In the genomic region with DNA sequence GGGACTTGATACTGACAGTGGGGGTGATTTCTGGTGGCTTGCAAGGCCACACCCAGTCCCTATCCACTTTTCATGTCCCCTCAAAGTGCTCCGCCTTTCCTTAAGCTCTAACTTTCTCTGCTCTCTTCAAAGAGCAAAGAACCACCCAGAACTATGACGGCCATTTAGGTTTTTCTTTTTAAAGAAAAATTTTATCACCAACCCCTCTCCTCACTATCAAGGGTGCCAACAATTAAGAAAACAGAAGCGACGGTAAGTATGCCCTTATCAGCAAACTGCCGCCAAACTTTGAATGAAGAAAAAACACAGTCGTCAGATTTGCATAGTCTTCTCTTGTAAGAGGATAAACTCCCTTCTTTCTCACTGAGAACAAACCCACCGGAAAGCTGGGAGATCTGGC, we compare ENCODE assay signal across 8 mouse cellular contexts. TPM values are rescaled to one million over a fixed set of nuclear protein-coding genes. Genes with fewer than 3 reads are reported as not detected.
DNase-seq lines count a peak whose midpoint lies in the region; ATAC-seq and TF ChIP-seq lines count a peak whose summit lies in the region.

No protein-coding gene starts in this region.

- WGBS in limb, embryonic 13.5 days: 2% methylated on average over 7 of the region's 7 CpGs
- WGBS in olfactory bulb, adult 2 months: 3% methylated on average over 7 of the region's 7 CpGs

- peak overlapping the region; percentile 84 for H3K4me3 ChIP-seq in testis, adult 2 months (ENCODE audit: control insufficient read depth, low read depth, low read length)
- peak overlapping the region; percentile 72 for H3K4me3 ChIP-seq in embryonic fibroblast, embryonic 13.5 days (ENCODE audit: insufficient read depth, low read length)
- H3K4me3 ChIP-seq in limb, embryonic 13.5 days: peak overlapping the region; percentile 82
- H3K4me3 ChIP-seq in olfactory bulb, adult 2 months (ENCODE audit: insufficient read depth, low read depth, low read length): peak overlapping the region; percentile 80

- H3K9me3 ChIP-seq in limb, embryonic 13.5 days: no peaks in the 10 kb centered on the region

- H3K36me3 ChIP-seq in testis, adult 2 months (ENCODE audit: control insufficient read depth, insufficient read depth, low read length): no peaks in the 10 kb centered on the region
- no peaks in the 10 kb centered on the region for H3K36me3 ChIP-seq in limb, embryonic 13.5 days

- TF ChIP-seq POLR2A in testis, adult 2 months (IDR thresholded peaks at IDR 0.05; ENCODE audit: control insufficient read depth, low read depth, low read length): no peak
- no peak for TF ChIP-seq POLR2A in embryonic fibroblast, embryonic 13.5 days (IDR thresholded peaks at IDR 0.05; ENCODE audit: low read depth, low read length)
- no peak for TF ChIP-seq POLR2A in olfactory bulb, adult 2 months (IDR thresholded peaks at IDR 0.05; ENCODE audit: insufficient read depth, low read depth, low read length)

- peak overlapping the region; percentile 78 for H3K9ac ChIP-seq in limb, embryonic 13.5 days

- H3K27me3 ChIP-seq in testis, adult 2 months (ENCODE audit: control insufficient read depth, insufficient read depth, low read length): no peaks in the 10 kb centered on the region
- H3K27me3 ChIP-seq in limb, embryonic 13.5 days: no peaks in the 10 kb centered on the region

- 0 out of 2 replicates have a peak overlapping the region, but pooled peaks have one; percentile 9 for H3K27ac ChIP-seq in testis, adult 2 months (ENCODE audit: control insufficient read depth, insufficient read depth, low read depth, low read length)
- no peak overlapping the region for H3K27ac ChIP-seq in embryonic fibroblast, embryonic 13.5 days (ENCODE audit: insufficient read depth, low read length)
- no peak overlapping the region for H3K27ac ChIP-seq in limb, embryonic 13.5 days
- H3K27ac ChIP-seq in olfactory bulb, adult 2 months (ENCODE audit: insufficient read depth, low read depth, low read length): no peak overlapping the region

- TF ChIP-seq CTCF in testis, adult 2 months (IDR thresholded peaks at IDR 0.05; ENCODE audit: control insufficient read depth, insufficient read depth, insufficient replicate concordance, low read depth, low read length): no peak
- TF ChIP-seq CTCF in embryonic fibroblast, embryonic 13.5 days (IDR thresholded peaks at IDR 0.05; ENCODE audit: borderline replicate concordance, insufficient read depth, low read length): no peak
- TF ChIP-seq CTCF in olfactory bulb, adult 2 months (IDR thresholded peaks at IDR 0.05; ENCODE audit: insufficient read depth, low read depth, low read length): no peak

- H3K4me2 ChIP-seq in limb, embryonic 13.5 days (replicated peaks): peak overlapping the region; percentile 99

- no peak for DNase-seq in testis, postnatal 14 days (ENCODE audit: low spot score)
- no peak for DNase-seq in ovary, postnatal 14 days (ENCODE audit: low spot score)
- no peak for DNase-seq in thymus, adult 18-20 months
- no peak for DNase-seq in thymus, postnatal 0 days (ENCODE audit: low spot score)

- no peak for ATAC-seq in limb, embryonic 13.5 days (ENCODE audit: low FRiP score, low read depth)

- peaks cover 13% of the 10 kb centered on the region for H3K4me1 ChIP-seq in testis, adult 2 months (ENCODE audit: control insufficient read depth, insufficient read depth, low read length)
- H3K4me1 ChIP-seq in embryonic fibroblast, embryonic 13.5 days (ENCODE audit: control insufficient read depth, insufficient read depth, low read length): no peaks in the 10 kb centered on the region; the same call in 1 of the 2 replicates
- H3K4me1 ChIP-seq in limb, embryonic 13.5 days: peaks cover 22% of the 10 kb centered on the region
- peaks cover 4% of the 10 kb centered on the region for H3K4me1 ChIP-seq in olfactory bulb, adult 2 months (ENCODE audit: control insufficient read depth, insufficient read depth, low read length)

RNA-seq across cellular contexts. Expression of a gene that starts 0.5 kb away (rescaled TPM):
- polyA plus RNA-seq in testis, adult 2 months (2012; rRNA removed): 4.5 and 7.7 TPM in 2 replicates
- 4.8 and 6.6 TPM in 2 replicates for polyA plus RNA-seq in embryonic fibroblast, embryonic 13.5 days (2011; ENCODE audit: insufficient read length, low read depth, missing spikeins)
- 18.4 and 18.9 TPM in 2 replicates for polyA plus RNA-seq in limb, embryonic 13.5 days (2015; fragmentation: Nextera tagmentation; extraction: Ambion mirVana)
- polyA plus RNA-seq in olfactory bulb, adult 2 months (2012; ENCODE audit: insufficient read depth, insufficient read length, low replicate concordance, missing spikeins): not detected in 2 replicates
- 12.8 and 13.6 TPM in 2 replicates for polyA plus RNA-seq in thymus, postnatal 0 days (2015; fragmentation: Nextera tagmentation; extraction: Ambion mirVana)

RNA-seq across cellular contexts. Expression of a gene that starts 0.9 kb away (rescaled TPM):
- 3.1 and 3.3 TPM in 2 replicates for polyA plus RNA-seq in testis, adult 2 months (2012; rRNA removed)
- 3.0 and 3.2 TPM in 2 replicates for polyA plus RNA-seq in embryonic fibroblast, embryonic 13.5 days (2011; ENCODE audit: insufficient read length, low read depth, missing spikeins)
- 8.9 and 11.4 TPM in 2 replicates for polyA plus RNA-seq in limb, embryonic 13.5 days (2015; fragmentation: Nextera tagmentation; extraction: Ambion mirVana)
- polyA plus RNA-seq in olfactory bulb, adult 2 months (2012; ENCODE audit: insufficient read depth, insufficient read length, low replicate concordance, missing spikeins): not detected in 2 replicates
- polyA plus RNA-seq in thymus, postnatal 0 days (2015; fragmentation: Nextera tagmentation; extraction: Ambion mirVana): 10.1 and 11.9 TPM in 2 replicates

RNA-seq across cellular contexts. Expression of a gene that starts 52.8 kb away (rescaled TPM):
- 3.1 and 3.3 TPM in 2 replicates for polyA plus RNA-seq in testis, adult 2 months (2012; rRNA removed)
- 23.0 and 28.9 TPM in 2 replicates for polyA plus RNA-seq in embryonic fibroblast, embryonic 13.5 days (2011; ENCODE audit: insufficient read length, low read depth, missing spikeins)
- 29.5 and 31.2 TPM in 2 replicates for polyA plus RNA-seq in limb, embryonic 13.5 days (2015; fragmentation: Nextera tagmentation; extraction: Ambion mirVana)
- polyA plus RNA-seq in olfactory bulb, adult 2 months (2012; ENCODE audit: insufficient read depth, insufficient read length, low replicate concordance, missing spikeins): not detected in 2 replicates
- 18.9 and 20.9 TPM in 2 replicates for polyA plus RNA-seq in thymus, postnatal 0 days (2015; fragmentation: Nextera tagmentation; extraction: Ambion mirVana)
